Mouse (Mus musculus) retina, postnatal 1 day (tissue): ENCODE measurements at regions not wholly inside any gene's neighbourhood (a gene's known extent, or its start where the extent isn't known, plus 50 kb on each side); places are given as distances from the start of the nearest gene placed in this dataset.

Source experiments
- DNase-seq: peaks from one replicate; pipeline ENCODE4 v3.0.0-alpha.2; 2012

GRCm38 (mm10) chr13:37503898-37504297, 158.9 kb downstream of the Ly86 start:
- no peak for DNase-seq

- peak; percentile 97 for DNase-seq
Observed at GRCm38 (mm10) chr13:37504373-37504772, 159.4 kb downstream of the Ly86 start.

GRCm38 (mm10) chr13:37505617-37506016, 160.6 kb downstream of the Ly86 start:
- DNase-seq = peak; percentile 93

- DNase-seq = no peak
Observed at GRCm38 (mm10) chr13:37506046-37506445, 161.0 kb downstream of the Ly86 start.

GRCm38 (mm10) chr13:37506701-37507100, 161.7 kb downstream of the Ly86 start:
- DNase-seq = no peak

GRCm38 (mm10) chr13:37507146-37507545, 162.1 kb downstream of the Ly86 start:
- DNase-seq = no peak

GRCm38 (mm10) chr13:37508385-37509351, 163.7 kb downstream of the Ly86 start:
- peak; percentile 39 for DNase-seq

GRCm38 (mm10) chr13:37509352-37509851, 164.4 kb downstream of the Ly86 start:
- DNase-seq = peak; percentile 83

- DNase-seq = peak; percentile 68
Observed at GRCm38 (mm10) chr13:37510511-37510910, 165.5 kb downstream of the Ly86 start.

GRCm38 (mm10) chr13:37511006-37511405, 166.0 kb downstream of the Ly86 start:
- no peak for DNase-seq

- DNase-seq = no peak
Observed at GRCm38 (mm10) chr13:37511406-37511805, 166.4 kb downstream of the Ly86 start.

GRCm38 (mm10) chr13:37512781-37513180, 167.8 kb downstream of the Ly86 start:
- no peak for DNase-seq

- peak; percentile 57 for DNase-seq
Observed at GRCm38 (mm10) chr13:37513206-37513904, 168.3 kb downstream of the Ly86 start.

GRCm38 (mm10) chr13:37513905-37514607, 169.0 kb downstream of the Ly86 start:
- DNase-seq = peak; percentile 93

GRCm38 (mm10) chr13:37514641-37515305, 169.8 kb downstream of the Ly86 start:
- DNase-seq = no peak

- DNase-seq = peak; percentile 82
Observed at GRCm38 (mm10) chr13:37517055-37517807, 172.2 kb downstream of the Ly86 start.

- peak; percentile 48 for DNase-seq
Observed at GRCm38 (mm10) chr13:37519948-37520347, 174.9 kb downstream of the Ly86 start.

GRCm38 (mm10) chr13:37525097-37525726, 180.2 kb downstream of the Ly86 start:
- DNase-seq = no peak

- DNase-seq = no peak
Observed at GRCm38 (mm10) chr13:37526102-37526501, 181.1 kb downstream of the Ly86 start.

- no peak for DNase-seq
Observed at GRCm38 (mm10) chr13:37528380-37528779, 183.4 kb downstream of the Ly86 start.

GRCm38 (mm10) chr13:37528876-37529275, 183.9 kb downstream of the Ly86 start:
- DNase-seq = no peak
